12 mouse cellular contexts compared by ENCODE assay signal in the genomic region with DNA sequence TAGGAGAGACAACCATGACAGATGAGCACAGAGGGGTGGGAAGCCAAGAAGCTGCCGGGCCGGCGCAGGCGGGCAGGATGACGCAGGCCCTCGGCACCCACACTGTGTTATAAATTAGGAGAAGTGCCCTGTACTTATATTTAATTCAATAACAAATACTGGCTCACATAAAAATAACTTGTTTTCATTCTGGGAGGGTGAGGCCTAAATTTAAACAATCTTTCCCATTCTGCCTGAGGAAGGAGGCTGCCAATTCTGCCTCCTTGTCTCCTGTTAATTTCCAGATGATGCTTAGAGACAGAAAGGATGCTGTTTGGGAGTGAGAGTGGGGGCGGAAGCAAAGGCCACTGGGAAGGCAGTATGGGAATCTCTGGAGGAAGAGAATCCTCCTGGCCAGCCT.
DNase-seq lines count a peak whose midpoint lies in the region; ATAC-seq lines count a peak whose summit lies in the region.
"Had no signal": no experiment of that assay in that cellular context is flagged by ENCODE, and none has a peak within 500 bp of the region (broad histone marks: within the 10 kb centered on the region; RNA-seq: fewer than 3 reads in every experiment).

No protein-coding gene starts in this region.

- ATAC-seq in hindbrain, embryonic 14.5 days (ENCODE audit: low FRiP score), result no peak
- ATAC-seq in hindbrain, embryonic 16.5 days, result no peak
- 0 out of 2 replicates have a peak, but pooled peaks have one; percentile 40 for ATAC-seq in forebrain, embryonic 16.5 days
- ATAC-seq in midbrain, embryonic 15.5 days (replicated peaks), result no peak
- ATAC-seq in erythroblast, adult 5-6 weeks (replicated peaks; ENCODE audit: low FRiP score, poor library complexity, severe bottlenecking), result no peak

- 0 out of 2 replicates have a peak, but pooled peaks cover under 1% of the 10 kb centered on the region for H3K36me3 ChIP-seq in hindbrain, embryonic 14.5 days (replicated peaks; ENCODE audit: control insufficient read depth, insufficient read depth)
- no peaks in the 10 kb centered on the region for H3K36me3 ChIP-seq in hindbrain, embryonic 16.5 days (ENCODE audit: control insufficient read depth, insufficient read depth, low read length)
- H3K36me3 ChIP-seq in forebrain, embryonic 16.5 days (ENCODE audit: control insufficient read depth, insufficient read depth), result no peaks in the 10 kb centered on the region
- no peaks in the 10 kb centered on the region for H3K36me3 ChIP-seq in midbrain, embryonic 15.5 days (replicated peaks)
- H3K36me3 ChIP-seq: stomach, embryonic 15.5 days had no signal

- 49% methylated on average over 7 of the region's 7 CpGs for WGBS in hindbrain, embryonic 14.5 days
- 58% methylated on average over 7 of the region's 7 CpGs for WGBS in hindbrain, embryonic 16.5 days
- 64% methylated on average over 7 of the region's 7 CpGs for WGBS in forebrain, embryonic 16.5 days
- WGBS in midbrain, embryonic 15.5 days, result 53% methylated on average over 7 of the region's 7 CpGs

- H3K27ac ChIP-seq in hindbrain, embryonic 14.5 days, result peak overlapping the region; percentile 38
- H3K27ac ChIP-seq in hindbrain, embryonic 16.5 days (ENCODE audit: low read depth, low read length), result no peak overlapping the region
- H3K27ac ChIP-seq in forebrain, embryonic 16.5 days (ENCODE audit: low read length), result no peak overlapping the region
- 0 out of 2 replicates have a peak overlapping the region, but pooled peaks have one; percentile 43 for H3K27ac ChIP-seq in midbrain, embryonic 15.5 days
- H3K27ac ChIP-seq: stomach, embryonic 15.5 days had no signal

- H3K4me2 ChIP-seq in hindbrain, embryonic 14.5 days (replicated peaks), result no peak overlapping the region
- H3K4me2 ChIP-seq in hindbrain, embryonic 16.5 days (ENCODE audit: low read length), result no peak overlapping the region
- no peak overlapping the region for H3K4me2 ChIP-seq in forebrain, embryonic 16.5 days (ENCODE audit: low read length)
- no peak overlapping the region for H3K4me2 ChIP-seq in midbrain, embryonic 15.5 days
- H3K4me2 ChIP-seq: stomach, embryonic 15.5 days had no signal

- no peak overlapping the region for H3K9ac ChIP-seq in hindbrain, embryonic 14.5 days
- H3K9ac ChIP-seq in hindbrain, embryonic 16.5 days (ENCODE audit: low read depth, low read length), result no peak overlapping the region
- H3K9ac ChIP-seq in forebrain, embryonic 16.5 days (replicated peaks; ENCODE audit: low read depth, low read length), result no peak overlapping the region
- no peak overlapping the region for H3K9ac ChIP-seq in midbrain, embryonic 15.5 days
- H3K9ac ChIP-seq: stomach, embryonic 15.5 days had no signal

- no peak overlapping the region for H3K4me3 ChIP-seq in hindbrain, embryonic 14.5 days (replicated peaks; ENCODE audit: low read length)
- no peak overlapping the region for H3K4me3 ChIP-seq in hindbrain, embryonic 16.5 days (ENCODE audit: low read length)
- H3K4me3 ChIP-seq in forebrain, embryonic 16.5 days (replicated peaks; ENCODE audit: low read length), result no peak overlapping the region
- no peak overlapping the region for H3K4me3 ChIP-seq in midbrain, embryonic 15.5 days
- H3K4me3 ChIP-seq: megakaryocyte, embryonic 14.5 days; stomach, embryonic 15.5 days had no signal

- peaks cover 9% of the 10 kb centered on the region for H3K4me1 ChIP-seq in hindbrain, embryonic 14.5 days (replicated peaks; ENCODE audit: control insufficient read depth, insufficient read depth, low read length)
- peaks cover 4% of the 10 kb centered on the region for H3K4me1 ChIP-seq in hindbrain, embryonic 16.5 days (ENCODE audit: control insufficient read depth, insufficient read depth, low read depth, low read length)
- H3K4me1 ChIP-seq in forebrain, embryonic 16.5 days (replicated peaks; ENCODE audit: control insufficient read depth, insufficient read depth, low read length), result peaks cover 6% of the 10 kb centered on the region
- peaks cover 22% of the 10 kb centered on the region for H3K4me1 ChIP-seq in midbrain, embryonic 15.5 days
- H3K4me1 ChIP-seq: megakaryocyte, embryonic 14.5 days; stomach, embryonic 15.5 days had no signal

- intact Hi-C loops in heart, postnatal 25 days (cut with DNase I), result no loop called here

- no peaks in the 10 kb centered on the region for H3K27me3 ChIP-seq in hindbrain, embryonic 14.5 days (ENCODE audit: control insufficient read depth, insufficient read depth, low read length)
- no peaks in the 10 kb centered on the region for H3K27me3 ChIP-seq in hindbrain, embryonic 16.5 days (replicated peaks; ENCODE audit: control insufficient read depth, insufficient read depth, low read length)
- no peaks in the 10 kb centered on the region for H3K27me3 ChIP-seq in forebrain, embryonic 16.5 days (replicated peaks; ENCODE audit: control insufficient read depth, insufficient read depth, low read length)
- H3K27me3 ChIP-seq in midbrain, embryonic 15.5 days (replicated peaks), result no peaks in the 10 kb centered on the region
- H3K27me3 ChIP-seq: megakaryocyte, embryonic 14.5 days; stomach, embryonic 15.5 days had no signal

- DNase-seq in hindbrain, embryonic 14.5 days (ENCODE audit: low spot score), result no peak
- peak; percentile 50 to 51 for DNase-seq in layer of hippocampus, adult 8-10 months (ENCODE audit: low spot score in 2 of 2)
- DNase-seq in heart, postnatal 25 days (ENCODE audit: low spot score), result no peak
- DNase-seq in kidney, postnatal 10 days, result no peak
- DNase-seq: heart, postnatal 36 days; lung, adult 2 months had no signal

- H3K9me3 ChIP-seq in hindbrain, embryonic 14.5 days (ENCODE audit: control insufficient read depth, low read length), result no peaks in the 10 kb centered on the region
- H3K9me3 ChIP-seq in hindbrain, embryonic 16.5 days (ENCODE audit: control insufficient read depth, low read length), result no peaks in the 10 kb centered on the region; the same call in 1 of the 2 replicates
- H3K9me3 ChIP-seq in forebrain, embryonic 16.5 days (ENCODE audit: control insufficient read depth, low read length), result no peaks in the 10 kb centered on the region
- no peaks in the 10 kb centered on the region for H3K9me3 ChIP-seq in midbrain, embryonic 15.5 days
- H3K9me3 ChIP-seq: stomach, embryonic 15.5 days had no signal

Comparison
In these comparisons a context has a peak if more than half of its experiments do, and no peak if none do; other contexts are left out.
1. H3K27ac ChIP-seq: peak in hindbrain, embryonic 14.5 days (single experiment) and midbrain, embryonic 15.5 days (single experiment); none in hindbrain, embryonic 16.5 days (single experiment) and forebrain, embryonic 16.5 days (single experiment).
2. DNase-seq: peak in layer of hippocampus, adult 8-10 months (2 of 2); none in hindbrain, embryonic 14.5 days (single experiment), heart, postnatal 25 days (single experiment) and kidney, postnatal 10 days (single experiment).